Mouse (Mus musculus): Measurements from ENCODE around the gene Tmbim1.

GRCm38 (mm10) chr1:74309767-74310166, 4.3 kb upstream of the Tmbim1 start:
- TF ChIP-seq GATA1 (IDR thresholded peaks at IDR 0.05; ENCODE audit: borderline replicate concordance, low read length) (no peak), FLI1 (IDR thresholded peaks at IDR 0.05; ENCODE audit: low read length) (no peak)

Measured in megakaryocyte, embryonic 14.5 days (primary cell).